Mouse (Mus musculus) urinary bladder, postnatal 10 days (tissue): ENCODE data around the gene Pum1.

Experiments used
- DNase-seq: peaks from one replicate; pipeline ENCODE4 v3.0.0; 2022; ENCODE audit warnings: low spot score

The Pum1 gene

GRCm38 (mm10) chr4:130819806-130820205 is 156.7 kb downstream of the Pum1 start:
- no peak for DNase-seq

- DNase-seq = no peak
Measured at GRCm38 (mm10) chr4:130820594-130821255, 157.6 kb downstream of the Pum1 start.

GRCm38 (mm10) chr4:130828851-130829673 is 165.9 kb downstream of the Pum1 start:
- DNase-seq = no peak
